Mouse (Mus musculus) hindbrain, embryonic 11.5 days (tissue): ENCODE data around the gene Neurl1a. TPM values are rescaled to one million over a fixed set of nuclear protein-coding genes. Genes with fewer than 3 reads are reported as not detected.
A peak's percentile ranks its signal among the peaks of the same experiment; 100 is the strongest.

Experiments
- ATAC-seq: fragments of 200-750 bp; cut with Nextera tagmentation; 2 replicates; pipeline ENCODE4 v1.8.0; 2017; ENCODE audit warnings: mild to moderate bottlenecking, moderate TSS enrichment, moderate library complexity; ENCODE audit not compliant: low FRiP score
- DNase-seq: peaks from one replicate; pipeline ENCODE4 v3.0.0-alpha.2; 2015; ENCODE audit warnings: low spot score
- H3K27ac ChIP-seq: fragments of 300-500 bp; sonication (generic); 2 replicates; pipeline ENCODE4 v1.5.1; 2014; ENCODE audit warnings: mild to moderate bottlenecking, low read depth, low read length
- H3K27me3 ChIP-seq: fragments of 300-500 bp; sonication (generic); 2 replicates; pipeline ENCODE4 v1.6.1; 2014; ENCODE audit warnings: mild to moderate bottlenecking, low read length, moderate library complexity, mixed read lengths; ENCODE audit not compliant: control insufficient read depth, insufficient read depth
- H3K36me3 ChIP-seq: fragments of 300-500 bp; sonication (generic); 2 replicates; pipeline ENCODE4 v1.6.1; 2014; ENCODE audit warnings: mild to moderate bottlenecking, low read length, moderate library complexity, mixed read lengths; ENCODE audit not compliant: control insufficient read depth, insufficient read depth
- H3K4me1 ChIP-seq: fragments of 300-500 bp; sonication (generic); replicated peaks from 2 replicates; pipeline ENCODE4 v1.6.1; 2014; ENCODE audit warnings: low read length, mixed read lengths; ENCODE audit not compliant: control insufficient read depth, insufficient read depth
- H3K4me2 ChIP-seq: fragments of 300-500 bp; sonication (generic); replicated peaks from 2 replicates; pipeline ENCODE4 v1.6.1; 2014; ENCODE audit warnings: mild to moderate bottlenecking, low read depth, low read length
- H3K4me3 ChIP-seq: fragments of 300-500 bp; sonication (generic); 2 replicates; pipeline ENCODE4 v1.5.1; 2014; ENCODE audit warnings: low read depth, low read length
- H3K9ac ChIP-seq: fragments of 300-500 bp; sonication (generic); 2 replicates; pipeline ENCODE4 v1.6.1; 2014; ENCODE audit warnings: low read depth, low read length
- H3K9me3 ChIP-seq: fragments of 300-500 bp; sonication (generic); 2 replicates; pipeline ENCODE4 v1.6.1; 2016; ENCODE audit warnings: low read length; ENCODE audit not compliant: control insufficient read depth
- WGBS: fragments of 180-500 bp; shearing (Covaris S2); extraction: QIAGEN DNeasy Blood & Tissue Kit; methylation state at CpG from one replicate; pipeline ENCODE4 v1.1.7; 2014; 5-methylcytosine and 5-hydroxymethylcytosine counted together
- polyA plus RNA-seq: library from polyadenylated mRNA; unstranded; fragments of >200 nt; fragmentation: Nextera tagmentation; extraction: Ambion mirVana; gene quantifications from 2 replicates; pipeline ENCODE4 v1.2.1, GENCODE M21; 2014

Gene Neurl1a
- polyA plus RNA-seq, 1 experiment from 2014 or later: 3.4 TPM

DNA sequence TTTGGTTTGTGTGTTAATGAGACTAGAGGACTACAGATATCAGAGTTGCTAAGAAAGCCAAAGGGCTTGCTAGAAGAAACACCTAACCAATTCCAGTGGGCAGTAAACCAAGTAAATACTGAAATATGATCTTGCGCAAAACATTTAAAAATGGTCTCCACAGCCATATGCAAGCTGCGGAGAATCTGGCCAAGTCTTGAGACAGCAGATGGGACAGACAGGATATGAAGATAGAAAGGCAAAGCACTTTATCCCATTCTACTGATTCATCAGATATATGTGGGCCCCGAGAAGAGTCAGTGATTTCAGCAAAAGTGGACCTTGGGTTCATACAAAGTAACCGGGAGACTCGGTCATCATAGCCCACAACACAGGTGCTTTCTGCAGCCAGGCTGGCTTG, 13.5 kb downstream of the Neurl1a start:
- DNase-seq (no peak), ATAC-seq (no peak)
- Histone ChIP-seq H3K4me3 (no peak overlapping the region), H3K36me3 (no peaks in the 10 kb centered on the region), H3K9me3 (no peaks in the 10 kb centered on the region), H3K9ac (no peak overlapping the region), H3K27ac (no peak overlapping the region), H3K4me2 (no peak overlapping the region), H3K27me3 (no peaks in the 10 kb centered on the region), H3K4me1 (0 out of 2 replicates have a peak, but pooled peaks cover 2% of the 10 kb centered on the region)
- 96% methylated on average over 5 of the region's 5 CpGs for WGBS

DNA sequence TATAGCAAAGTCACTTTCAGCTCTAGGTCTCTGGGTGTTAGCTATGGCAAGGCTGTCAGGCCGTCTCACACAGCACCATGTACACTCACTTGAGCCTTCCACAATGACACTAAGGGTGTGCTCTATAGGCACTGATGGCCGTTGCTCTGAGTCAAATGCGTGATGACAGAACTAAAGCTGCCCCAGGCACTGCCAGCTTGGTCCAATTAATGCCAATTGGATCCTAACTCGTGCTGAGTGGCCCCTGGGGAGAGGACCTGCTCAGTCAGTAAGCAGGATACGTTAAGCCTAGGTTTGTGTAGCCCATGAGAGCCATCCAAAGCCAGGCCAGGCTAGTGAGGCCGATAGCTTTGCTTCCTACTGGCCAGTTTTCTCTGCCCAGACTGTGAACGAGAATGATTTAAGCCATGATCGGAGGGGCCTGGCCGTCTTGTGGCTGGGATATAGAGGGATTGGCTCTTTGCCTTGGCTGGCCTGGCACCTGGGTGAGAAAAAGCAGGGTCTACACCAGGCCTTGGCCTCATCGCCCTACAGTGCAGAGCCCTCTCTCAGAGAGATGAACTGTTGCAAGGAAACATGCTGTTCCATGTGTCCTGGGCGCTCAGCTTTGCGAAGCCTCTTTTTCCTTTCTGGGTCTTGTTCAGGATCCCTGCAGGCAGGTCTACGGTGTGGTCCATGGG, 20.2 kb downstream of the Neurl1a start:
- no peak for DNase-seq
- no peaks in the 10 kb centered on the region for H3K27me3 ChIP-seq
- no peak overlapping the region for H3K4me2 ChIP-seq
- WGBS: 84% methylated on average over 13 of the region's 13 CpGs
- H3K4me3 ChIP-seq: no peak overlapping the region
- ATAC-seq: no peak
- H3K9me3 ChIP-seq: no peaks in the 10 kb centered on the region
- no peak overlapping the region for H3K9ac ChIP-seq
- H3K27ac ChIP-seq: no peak overlapping the region
- no peaks in the 10 kb centered on the region for H3K36me3 ChIP-seq
- no peaks in the 10 kb centered on the region for H3K4me1 ChIP-seq

DNA sequence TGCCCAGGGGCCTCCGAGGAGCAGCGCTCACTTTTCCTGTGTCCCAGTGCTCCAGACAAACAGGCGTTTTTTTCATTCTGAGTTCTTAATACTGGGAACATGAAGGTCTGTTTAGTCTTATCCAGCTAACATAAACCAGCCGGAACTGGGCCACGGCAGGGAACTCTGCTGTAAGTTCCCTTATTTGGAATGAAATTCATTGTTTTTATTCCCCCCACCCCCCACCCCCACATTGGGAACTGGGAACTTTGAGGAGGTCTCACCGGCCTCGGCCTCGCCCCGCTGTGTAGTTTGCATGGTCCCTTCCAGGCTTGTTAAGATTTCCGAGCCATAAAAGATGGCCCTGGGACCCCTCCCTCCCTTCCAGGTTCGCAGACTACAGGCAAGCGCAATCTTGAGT, 23.4 kb downstream of the Neurl1a start:
- Histone ChIP-seq H3K36me3 (no peaks in the 10 kb centered on the region), H3K9ac (no peak overlapping the region), H3K27me3 (no peaks in the 10 kb centered on the region), H3K4me2 (no peak overlapping the region), H3K4me1 (no peaks in the 10 kb centered on the region), H3K4me3 (no peak overlapping the region), H3K9me3 (no peaks in the 10 kb centered on the region), H3K27ac (no peak overlapping the region)
- ATAC-seq (no peak), DNase-seq (no peak)
- WGBS: 58% methylated on average over 12 of the region's 12 CpGs

- Histone ChIP-seq H3K9me3 (no peaks in the 10 kb centered on the region), H3K4me2 (no peak overlapping the region), H3K36me3 (no peaks in the 10 kb centered on the region), H3K4me1 (no peaks in the 10 kb centered on the region), H3K4me3 (no peak overlapping the region), H3K27me3 (no peaks in the 10 kb centered on the region), H3K27ac (no peak overlapping the region), H3K9ac (no peak overlapping the region)
- DNase-seq (no peak), ATAC-seq (no peak)
- 69% methylated on average over 6 of the region's 6 CpGs for whole genome bisulfite sequencing
These were observed 23.8 kb downstream of the Neurl1a start for GRCm38 (mm10) chr19:47202429-47202828.

GRCm38 (mm10) chr19:47203042-47203441, 24.4 kb downstream of the Neurl1a start:
- H3K4me1 ChIP-seq: no peaks in the 10 kb centered on the region
- no peaks in the 10 kb centered on the region for H3K36me3 ChIP-seq
- H3K27me3 ChIP-seq: no peaks in the 10 kb centered on the region
- no peak overlapping the region for H3K4me3 ChIP-seq
- DNase-seq (no peak), ATAC-seq (no peak)
- 94% methylated on average over 6 of the region's 6 CpGs for WGBS
- H3K4me2 ChIP-seq: no peak overlapping the region
- H3K9ac ChIP-seq: no peak overlapping the region
- H3K9me3 ChIP-seq: no peaks in the 10 kb centered on the region
- no peak overlapping the region for H3K27ac ChIP-seq

- DNase-seq: no peak
- Histone ChIP-seq H3K9me3 (no peaks in the 10 kb centered on the region), H3K27me3 (no peaks in the 10 kb centered on the region), H3K4me3 (no peak overlapping the region), H3K27ac (no peak overlapping the region), H3K4me1 (no peaks in the 10 kb centered on the region), H3K4me2 (no peak overlapping the region), H3K36me3 (no peaks in the 10 kb centered on the region), H3K9ac (no peak overlapping the region)
- WGBS: 91% methylated on average over 6 of the region's 6 CpGs
- ATAC-seq: no peak
These were observed 26.0 kb downstream of the Neurl1a start for GRCm38 (mm10) chr19:47204653-47205052.

GRCm38 (mm10) chr19:47206126-47206525, 27.5 kb downstream of the Neurl1a start:
- H3K36me3 ChIP-seq: no peaks in the 10 kb centered on the region
- H3K27ac ChIP-seq: no peak overlapping the region
- H3K4me1 ChIP-seq: no peaks in the 10 kb centered on the region
- ATAC-seq: no peak
- no peaks in the 10 kb centered on the region for H3K9me3 ChIP-seq
- H3K27me3 ChIP-seq: no peaks in the 10 kb centered on the region
- H3K4me3 ChIP-seq: no peak overlapping the region
- H3K9ac ChIP-seq: no peak overlapping the region
- no peak overlapping the region for H3K4me2 ChIP-seq
- 90% methylated on average over 1 of the region's 1 CpGs for WGBS
- DNase-seq: no peak

DNA sequence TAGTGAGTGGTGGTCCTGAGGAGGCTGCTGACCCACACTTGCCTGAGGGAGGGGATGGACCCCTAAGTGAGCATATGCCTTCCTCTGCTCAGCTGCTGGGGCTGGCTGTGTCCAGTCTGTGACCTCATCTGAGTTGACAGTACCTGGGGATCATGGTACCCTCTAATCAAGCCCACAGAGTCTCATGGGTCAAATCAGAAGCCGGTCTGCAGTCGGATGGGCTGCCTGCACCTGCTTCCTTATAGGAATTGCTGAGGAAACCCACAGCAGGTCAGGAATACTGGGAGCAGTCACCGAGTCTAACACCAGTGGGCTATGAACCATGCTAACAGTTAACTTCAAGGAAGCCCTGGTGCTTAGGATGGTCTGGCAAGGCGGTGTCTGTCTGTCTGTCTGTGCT, 31.8 kb downstream of the Neurl1a start:
- Histone ChIP-seq H3K4me3 (no peak overlapping the region), H3K4me2 (no peak overlapping the region), H3K9ac (no peak overlapping the region), H3K27ac (no peak overlapping the region), H3K4me1 (no peaks in the 10 kb centered on the region), H3K9me3 (no peaks in the 10 kb centered on the region), H3K36me3 (no peaks in the 10 kb centered on the region), H3K27me3 (no peaks in the 10 kb centered on the region)
- 91% methylated on average over 4 of the region's 4 CpGs for WGBS
- DNase-seq (no peak), ATAC-seq (no peak)

- no peaks in the 10 kb centered on the region for H3K9me3 ChIP-seq
- 67% methylated on average over 10 of the region's 10 CpGs for WGBS
- no peak overlapping the region for H3K4me2 ChIP-seq
- 0 out of 2 replicates have a peak overlapping the region, but pooled peaks have one; percentile 18 for H3K27ac ChIP-seq
- no peak overlapping the region for H3K4me3 ChIP-seq
- H3K36me3 ChIP-seq: no peaks in the 10 kb centered on the region
- no peaks in the 10 kb centered on the region for H3K27me3 ChIP-seq
- no peak overlapping the region for H3K9ac ChIP-seq
- no peaks in the 10 kb centered on the region for H3K4me1 ChIP-seq
- ATAC-seq: no peak
- DNase-seq: no peak
These were observed 33.1 kb downstream of the Neurl1a start for GRCm38 (mm10) chr19:47211609-47212312.
